Mouse (Mus musculus) CH12.LX (cell line): ENCODE measurements at regions not wholly inside any gene's neighbourhood (a gene's known extent, or its start where the extent isn't known, plus 50 kb on each side); places are given as distances from the start of the nearest gene placed in this dataset.

ENCODE experiments used
- DNase-seq: peaks from one replicate; pipeline ENCODE4 v3.0.0-alpha.2; 2013; ENCODE audit errors: extremely low read depth
- H3K27ac ChIP-seq: 2 replicates; pipeline ENCODE4 v1.5.1; 2012; ENCODE audit warnings: low read depth, mild to moderate bottlenecking, control low read depth, moderate library complexity; ENCODE audit not compliant: insufficient read depth
- H3K27me3 ChIP-seq: replicated peaks from 2 replicates; pipeline ENCODE3; 2012; ENCODE audit warnings: inconsistent platforms
- H3K36me3 ChIP-seq, 2 experiments: replicated peaks in 1 of 2; 2 replicates each; pipeline versions ENCODE3 to v1.6.1; 2012; ENCODE audit warnings: inconsistent platforms in 1 of 2, low read length in 1 of 2, mild to moderate bottlenecking in 1 of 2, mixed read lengths in 1 of 2, moderate library complexity in 1 of 2; ENCODE audit not compliant: control insufficient read depth in 1 of 2, insufficient read depth in 1 of 2
- H3K4me1 ChIP-seq, 2 experiments: 2 replicates each; pipeline ENCODE4 v1.6.1; 2012; ENCODE audit warnings: inconsistent platforms in 1 of 2, moderate library complexity in 1 of 2; ENCODE audit not compliant: insufficient read depth in 2 of 2, control insufficient read depth in 1 of 2
- H3K4me2 ChIP-seq: 2 replicates; pipeline ENCODE4 v1.6.1; 2012; ENCODE audit warnings: low read depth, mild to moderate bottlenecking, control low read depth; ENCODE audit not compliant: poor library complexity, insufficient read depth, severe bottlenecking
- H3K4me3 ChIP-seq, 3 experiments: fragments of 150-350 bp in 1 of 3; sonication (generic) in 1 of 3; replicated peaks in 1 of 3; 2 replicates each; pipeline versions ENCODE3 to v1.5.1; 2011 to 2012; ENCODE audit warnings: low read depth in 2 of 3, low read length in 2 of 3, mild to moderate bottlenecking in 2 of 3, moderate library complexity in 2 of 3, control low read depth in 1 of 3, improper control_type of control experiment in 1 of 3, inconsistent platforms in 1 of 3, mixed read lengths in 1 of 3; ENCODE audit not compliant: poor library complexity in 1 of 3
- H3K79me2 ChIP-seq: replicated peaks from 2 replicates; pipeline ENCODE4 v1.6.1; 2012; ENCODE audit warnings: mild to moderate bottlenecking, moderate library complexity; ENCODE audit not compliant: control insufficient read depth, poor library complexity, insufficient read depth, severe bottlenecking; ENCODE audit errors: extremely low read depth
- H3K9ac ChIP-seq: 2 replicates; pipeline ENCODE4 v1.6.1; 2012; ENCODE audit warnings: low read depth, mild to moderate bottlenecking, control low read depth, moderate library complexity; ENCODE audit not compliant: insufficient read depth
- H3K9me3 ChIP-seq: replicated peaks from 2 replicates; pipeline ENCODE3; 2012; ENCODE audit warnings: low read length, inconsistent platforms, mixed read lengths
- CTCF ChIP-seq, 2 experiments: IDR thresholded peaks in 1 of 2; conservative IDR thresholded peaks in 1 of 2; 2 replicates each; pipeline ENCODE4 v1.5.1; 2011 to 2012; ENCODE audit warnings: low read depth in 2 of 2, low read length in 2 of 2, improper control_type of control experiment in 1 of 2, inconsistent platforms in 1 of 2, mild to moderate bottlenecking in 1 of 2, moderate library complexity in 1 of 2
- E2F4 ChIP-seq: IDR thresholded peaks from 2 replicates; pipeline ENCODE4 v1.6.1; 2011; ENCODE audit warnings: low read depth, low read length, improper control_type of control experiment; ENCODE audit not compliant: insufficient replicate concordance
- ELF1 ChIP-seq: IDR thresholded peaks from 2 replicates; pipeline ENCODE4 v1.6.1; 2014; ENCODE audit warnings: low read depth, mild to moderate bottlenecking, inconsistent platforms, low read length, improper control_type of control experiment
- EP300 ChIP-seq: IDR thresholded peaks from 2 replicates; pipeline ENCODE4 v1.6.1; 2011; ENCODE audit warnings: low read length, improper control_type of control experiment
- ETS1 ChIP-seq: conservative IDR thresholded peaks from 2 replicates; pipeline ENCODE4 v1.6.1; 2012; ENCODE audit warnings: low read depth, mild to moderate bottlenecking, inconsistent platforms, low read length, improper control_type of control experiment, moderate library complexity
- GABPA ChIP-seq: IDR thresholded peaks from 2 replicates; pipeline ENCODE4 v1.6.1; 2012; ENCODE audit warnings: low read depth, low read length, improper control_type of control experiment, inconsistent platforms; ENCODE audit not compliant: insufficient replicate concordance
- HCFC1 ChIP-seq: IDR thresholded peaks from 2 replicates; pipeline ENCODE4 v1.6.1; 2012; ENCODE audit warnings: low read depth, mild to moderate bottlenecking, inconsistent platforms, low read length, improper control_type of control experiment
- IRF4 ChIP-seq: IDR thresholded peaks from 2 replicates; pipeline ENCODE4 v1.6.1; 2014; ENCODE audit warnings: low read depth, mild to moderate bottlenecking, inconsistent platforms, low read length, improper control_type of control experiment
- JUN ChIP-seq: IDR thresholded peaks from 2 replicates; pipeline ENCODE4 v1.6.1; 2011; ENCODE audit warnings: low read depth, mild to moderate bottlenecking, low read length, improper control_type of control experiment, moderate library complexity; ENCODE audit not compliant: insufficient read depth
- JUND ChIP-seq: conservative IDR thresholded peaks from 2 replicates; pipeline ENCODE4 v1.6.1; 2011; ENCODE audit warnings: low read depth, low read length, improper control_type of control experiment
- MAFK ChIP-seq: IDR thresholded peaks from 2 replicates; pipeline ENCODE4 v1.6.1; 2011; ENCODE audit warnings: low read length, improper control_type of control experiment; ENCODE audit not compliant: insufficient replicate concordance
- MAX ChIP-seq: IDR thresholded peaks from 2 replicates; pipeline ENCODE4 v1.6.1; 2011; ENCODE audit warnings: low read length, improper control_type of control experiment
- MEF2A ChIP-seq: IDR thresholded peaks from 2 replicates; pipeline ENCODE4 v1.6.1; 2014; ENCODE audit warnings: low read depth, mild to moderate bottlenecking, inconsistent platforms, low read length, improper control_type of control experiment, borderline replicate concordance
- MXI1 ChIP-seq: IDR thresholded peaks from 2 replicates; pipeline ENCODE4 v1.6.1; 2011; ENCODE audit warnings: mild to moderate bottlenecking, low read depth, low read length, improper control_type of control experiment
- MYC ChIP-seq: IDR thresholded peaks from 2 replicates; pipeline ENCODE4 v1.6.1; 2011; ENCODE audit warnings: low read depth, mild to moderate bottlenecking, improper control_type of control experiment, low read length
- NELFE ChIP-seq: IDR thresholded peaks from 2 replicates; pipeline ENCODE4 v1.6.1; 2011; ENCODE audit warnings: low read depth, low read length, improper control_type of control experiment
- NRF1 ChIP-seq: IDR thresholded peaks from 2 replicates; pipeline ENCODE4 v1.6.1; 2014; ENCODE audit warnings: low read depth, mild to moderate bottlenecking, inconsistent platforms, low read length, improper control_type of control experiment, moderate library complexity
- PAX5 ChIP-seq: IDR thresholded peaks from 2 replicates; pipeline ENCODE4 v1.6.1; 2012; ENCODE audit warnings: low read length, inconsistent platforms, mixed read lengths
- POLR2A ChIP-seq: IDR thresholded peaks from 2 replicates; pipeline ENCODE4 v1.6.1; 2011; ENCODE audit warnings: low read depth, mild to moderate bottlenecking, improper control_type of control experiment, low read length
- POLR2AphosphoS2 ChIP-seq: IDR thresholded peaks from 2 replicates; pipeline ENCODE4 v1.6.1; 2011; ENCODE audit warnings: low read depth, low read length, improper control_type of control experiment
- RCOR1 ChIP-seq: conservative IDR thresholded peaks from 2 replicates; pipeline ENCODE4 v1.6.1; 2012; ENCODE audit warnings: low read depth, mild to moderate bottlenecking, inconsistent platforms, low read length, improper control_type of control experiment
- TCF12 ChIP-seq: IDR thresholded peaks from 2 replicates; pipeline ENCODE4 v1.6.1; 2014; ENCODE audit warnings: low read depth, mild to moderate bottlenecking, inconsistent platforms, low read length, improper control_type of control experiment
- USF1 ChIP-seq: IDR thresholded peaks from 2 replicates; pipeline ENCODE4 v1.6.1; 2014; ENCODE audit warnings: low read depth, mild to moderate bottlenecking, inconsistent platforms, low read length, improper control_type of control experiment
- USF2 ChIP-seq: conservative IDR thresholded peaks from 2 replicates; pipeline ENCODE4 v1.6.1; 2011; ENCODE audit warnings: low read depth, low read length, improper control_type of control experiment
- ZMIZ1 ChIP-seq: IDR thresholded peaks from 2 replicates; pipeline ENCODE4 v1.6.1; 2012; ENCODE audit warnings: low read depth, mild to moderate bottlenecking, inconsistent platforms, low read length, improper control_type of control experiment
- ZNF384 ChIP-seq: IDR thresholded peaks from 2 replicates; pipeline ENCODE4 v1.6.1; 2012; ENCODE audit warnings: low read depth, low read length, improper control_type of control experiment, inconsistent platforms
- dilution Hi-C: fragments of 300-500 bp; cut with MboI; formaldehyde crosslinking; loops from 2 replicates; pipeline ENCODE4 v1.14.3; 2020; ENCODE audit warnings: low sequenced_read_pairs; ENCODE audit not compliant: extremely low pct_unique_long_range_greater_than_20kb, extremely low pct_ligation_motif_present
- in situ Hi-C: fragments of 300-500 bp; cut with MboI; formaldehyde crosslinking; loops from 3 replicates; pipeline ENCODE4 v1.14.3; 2019; ENCODE audit warnings: low sequenced_read_pairs, low pct_ligation_motif_present, low pct_unique_long_range_greater_than_20kb, mixed read lengths

- H3K4me1 ChIP-seq: no peaks in the 10 kb centered on the region
- TF ChIP-seq POLR2AphosphoS2 (no peak), PAX5 (no peak), TCF12 (no peak), MEF2A (no peak), HCFC1 (no peak), EP300 (no peak), MYC (no peak), ETS1 (no peak), MXI1 (no peak), ZNF384 (no peak), NRF1 (no peak), POLR2A (no peak), JUN (no peak), CTCF (conservative IDR thresholded peaks at IDR 0.05 in 1 of 2, IDR thresholded peaks at IDR 0.05 in 1 of 2; ENCODE audit: low read depth in 2 of 2, low read length in 2 of 2) (no peak), USF2 (no peak)
- H3K9ac ChIP-seq: no peak overlapping the region
- in situ Hi-C loops (no loop called here), dilution Hi-C loops (no loop called here)
- H3K36me3 ChIP-seq: no peaks in the 10 kb centered on the region
- no peak for DNase-seq
- peaks cover 91% of the 10 kb centered on the region for H3K9me3 ChIP-seq
- H3K27ac ChIP-seq: no peak overlapping the region
- no peaks in the 10 kb centered on the region for H3K27me3 ChIP-seq
- no peak overlapping the region for H3K4me2 ChIP-seq
- no peak overlapping the region for H3K4me3 ChIP-seq
- H3K79me2 ChIP-seq: no peaks in the 10 kb centered on the region
Observed at GRCm38 (mm10) chr12:107711017-107711416, 222.6 kb downstream of the 3110018I06Rik start.

GRCm38 (mm10) chr12:107711675-107712074 is 223.2 kb downstream of the 3110018I06Rik start:
- Histone ChIP-seq H3K9ac (no peak overlapping the region), H3K79me2 (no peaks in the 10 kb centered on the region), H3K4me3 (no peak overlapping the region), H3K4me2 (no peak overlapping the region), H3K9me3 (peaks cover 91% of the 10 kb centered on the region), H3K27ac (no peak overlapping the region), H3K36me3 (no peaks in the 10 kb centered on the region), H3K4me1 (no peaks in the 10 kb centered on the region), H3K27me3 (no peaks in the 10 kb centered on the region)
- dilution Hi-C loops: no loop called here
- in situ Hi-C loops: no loop called here
- DNase-seq: no peak
- TF ChIP-seq NRF1 (no peak), JUND (no peak), NELFE (no peak), JUN (no peak), ZMIZ1 (no peak), USF1 (no peak), POLR2A (no peak), PAX5 (no peak), IRF4 (no peak), GABPA (no peak), RCOR1 (no peak), POLR2AphosphoS2 (no peak), MAX (no peak), MEF2A (no peak), MAFK (no peak), E2F4 (no peak), ETS1 (no peak), EP300 (no peak), ELF1 (no peak)
- TF ChIP-seq, all 38 proteins: peak for 0
